Mouse (Mus musculus) spleen, postnatal 36 days (tissue): ENCODE results near the gene Fgfr2.

Source experiments
- DNase-seq, 2 experiments: peaks; one replicate each; pipeline ENCODE4 v3.0.0; 2022; ENCODE audit warnings: low spot score in 2 of 2, mixed read lengths in 1 of 2

Gene Fgfr2

DNA sequence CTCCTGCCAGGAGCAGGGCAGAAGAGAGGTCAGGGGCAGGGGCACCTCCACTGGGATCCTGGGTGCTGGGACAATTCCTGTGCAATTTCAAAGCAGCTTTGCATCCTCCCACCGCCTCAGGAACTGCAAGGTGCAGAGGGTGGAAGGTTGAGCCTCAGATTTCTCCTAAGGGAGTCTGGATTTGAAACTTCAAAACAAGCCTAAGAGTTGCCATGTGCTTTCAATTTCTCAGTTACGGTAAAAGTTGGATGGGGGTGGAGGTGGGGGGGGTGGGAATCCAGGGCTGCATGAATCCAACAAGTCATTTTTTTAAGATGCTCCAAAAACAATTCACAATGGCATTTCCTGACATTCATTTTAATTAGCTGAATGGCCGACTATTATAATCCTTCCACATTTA, 935.7 kb downstream of the Fgfr2 start:
- no peak for DNase-seq

DNA sequence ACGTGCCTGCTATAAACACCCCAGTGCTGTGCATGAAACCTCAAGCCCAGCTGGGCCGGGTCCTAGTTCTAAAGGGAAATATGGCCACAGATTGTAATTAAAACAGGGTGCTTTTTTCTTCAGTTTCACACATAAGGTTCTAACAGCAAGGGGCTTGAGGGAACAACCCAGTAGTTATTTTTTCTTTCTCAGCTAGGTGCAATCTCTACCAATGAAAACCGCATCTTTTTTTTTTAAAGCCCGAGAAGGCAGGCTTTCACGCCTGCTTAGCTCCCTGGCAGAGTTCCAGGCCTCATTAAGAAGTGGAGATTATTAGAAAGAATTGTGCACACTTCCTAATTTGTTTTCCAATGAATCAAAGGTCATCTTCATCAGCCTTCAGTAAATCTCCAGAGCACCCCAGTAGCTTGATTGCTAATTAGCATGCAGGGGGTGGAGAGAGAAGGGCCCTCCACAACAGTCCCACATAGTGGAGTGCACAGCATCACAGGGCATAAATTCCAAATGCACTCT, 939.2 kb downstream of the Fgfr2 start:
- no peak for DNase-seq

DNA sequence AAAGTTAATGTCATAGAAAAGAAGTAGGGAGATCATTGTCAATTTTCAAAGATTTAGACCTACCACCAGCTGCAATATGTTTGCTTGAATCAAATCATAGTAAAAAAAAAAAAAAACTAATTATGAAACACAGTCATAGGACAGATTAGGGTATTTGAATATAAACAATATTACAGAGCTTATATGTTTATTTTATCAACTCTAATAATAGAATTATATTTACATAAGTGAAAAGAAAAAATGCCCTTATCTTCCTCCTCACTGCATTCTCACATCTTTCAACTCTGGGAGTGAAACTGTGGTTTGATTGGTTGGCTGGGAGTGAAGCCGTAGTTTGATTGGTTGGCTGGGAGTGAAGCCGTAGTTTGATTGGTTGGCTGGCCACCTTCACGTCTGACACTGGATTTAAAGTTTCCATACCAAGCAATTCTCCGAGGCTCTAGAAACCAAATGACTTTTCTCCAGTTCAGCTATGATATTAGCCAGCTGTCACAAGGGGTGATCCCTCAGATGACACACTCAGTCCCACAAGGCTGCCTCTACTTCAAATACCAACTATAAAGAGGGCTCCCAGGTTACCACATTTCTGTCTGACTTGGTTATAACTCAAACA, 941.5 kb downstream of the Fgfr2 start:
- DNase-seq: no peak

DNA sequence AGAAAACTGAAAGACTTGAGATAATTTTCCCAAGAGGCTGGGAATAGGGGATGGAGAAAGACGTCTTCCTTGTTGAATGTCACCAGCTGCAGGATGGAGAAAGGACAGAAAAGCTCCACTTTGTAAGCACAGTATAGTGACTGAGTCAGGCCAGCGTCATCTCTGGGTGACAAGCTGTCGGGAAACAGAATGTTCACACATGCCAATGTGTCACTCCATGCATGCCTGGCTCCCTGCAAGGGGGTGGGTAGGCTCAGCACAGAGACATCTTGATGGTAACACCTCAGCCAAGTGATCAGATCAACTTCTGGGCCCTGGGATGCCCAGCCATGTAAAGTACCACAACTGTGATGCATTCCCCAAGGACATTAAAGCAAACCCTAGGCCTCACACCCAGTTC, 942.1 kb downstream of the Fgfr2 start:
- DNase-seq: no peak

DNA sequence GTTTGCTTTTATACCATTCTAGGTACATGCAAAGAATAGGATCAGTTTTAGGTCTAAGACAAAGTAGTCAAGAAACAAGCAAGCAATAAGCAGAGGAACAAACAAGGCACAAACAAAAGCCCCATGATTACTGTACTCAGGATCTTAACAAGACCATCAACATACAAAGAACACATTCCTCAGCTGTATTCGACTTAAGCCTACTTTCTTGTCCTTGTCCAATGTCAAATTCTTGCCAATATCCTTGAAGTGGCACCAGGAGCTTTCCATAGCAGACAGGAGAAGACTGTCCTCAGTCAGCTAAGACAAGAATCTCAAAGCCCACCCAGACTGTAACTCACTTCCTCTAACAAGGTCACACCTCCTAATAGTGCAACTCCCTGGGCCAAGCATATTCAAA, 944.1 kb downstream of the Fgfr2 start:
- DNase-seq: no peak

DNA sequence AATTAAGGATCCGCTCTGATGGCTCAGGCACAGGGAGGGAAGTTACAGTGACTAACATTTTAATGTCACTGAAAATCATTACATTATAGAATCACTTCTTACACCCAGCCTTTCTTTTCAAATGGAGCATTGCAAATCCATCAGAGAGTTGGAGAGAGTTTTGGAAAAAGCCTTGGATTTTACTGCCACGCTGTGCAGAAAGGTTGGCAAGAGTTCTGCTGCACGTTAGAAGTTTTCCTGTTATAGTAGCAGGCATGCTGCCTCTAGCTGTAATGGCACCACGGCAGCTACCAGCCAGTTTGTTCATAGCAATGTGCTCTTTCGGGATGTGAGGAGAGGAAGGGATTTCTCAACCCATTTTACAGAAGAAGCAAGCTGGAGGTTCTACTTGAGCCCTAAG, 948.4 kb downstream of the Fgfr2 start:
- no peak for DNase-seq

DNA sequence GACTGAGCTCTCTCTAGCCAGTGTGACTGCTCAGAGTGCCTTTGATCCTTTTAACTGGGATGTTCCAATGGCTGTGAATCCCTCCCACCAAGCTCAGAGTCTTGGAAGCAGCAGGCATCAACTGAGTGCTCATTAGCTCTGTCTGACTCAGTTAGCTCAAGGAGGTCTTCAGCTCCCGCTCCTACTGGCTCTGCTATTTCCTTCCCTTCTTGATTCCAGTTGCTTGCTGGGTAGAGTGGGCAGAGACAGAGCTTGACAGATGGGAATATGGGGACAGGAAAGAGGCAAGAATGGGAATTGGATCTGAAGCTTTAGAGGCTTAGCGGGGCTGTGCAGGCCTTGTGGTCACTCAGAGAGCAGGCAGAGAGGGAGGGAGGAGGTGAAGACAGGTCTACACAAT, 948.9 kb downstream of the Fgfr2 start:
- no peak for DNase-seq

DNA sequence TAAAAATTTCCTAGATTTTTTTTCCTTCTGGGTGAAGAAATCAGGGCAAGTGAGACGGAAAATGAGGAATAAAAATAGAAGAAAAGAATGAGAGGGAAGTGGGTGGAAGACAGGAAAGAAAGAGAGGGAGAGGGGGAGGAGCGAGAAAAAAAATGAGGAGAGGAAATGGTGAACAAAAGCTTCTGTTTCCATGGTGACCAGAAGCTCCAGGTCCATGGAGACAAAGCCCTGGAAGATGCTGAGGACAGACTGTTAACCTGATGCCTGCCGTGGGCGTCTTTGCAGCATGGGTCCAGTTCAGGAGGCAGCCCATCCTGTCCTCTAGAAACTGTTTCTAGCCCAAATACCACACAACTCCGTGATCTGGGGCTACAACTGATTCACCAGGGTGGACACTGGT, 950.9 kb downstream of the Fgfr2 start:
- DNase-seq: no peak

DNA sequence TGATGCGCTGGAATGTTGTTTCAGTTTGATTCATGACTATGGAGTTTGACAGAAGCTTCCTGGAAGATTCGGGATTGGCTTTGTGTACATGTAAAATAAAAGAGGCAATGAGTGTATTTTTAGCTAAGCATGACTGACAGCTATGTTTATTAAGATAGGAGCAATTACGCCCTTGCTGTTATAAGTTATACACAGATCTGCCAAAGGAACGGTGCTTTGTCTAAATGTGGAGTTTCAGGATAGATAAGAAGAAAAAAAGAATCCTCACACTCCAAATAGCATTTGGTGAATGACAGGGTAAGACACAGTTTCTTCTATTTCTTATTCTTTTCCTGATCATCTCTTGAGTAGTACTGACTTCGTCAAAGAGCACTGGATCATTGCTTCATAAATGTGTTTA, 951.4 kb downstream of the Fgfr2 start:
- DNase-seq: no peak

DNA sequence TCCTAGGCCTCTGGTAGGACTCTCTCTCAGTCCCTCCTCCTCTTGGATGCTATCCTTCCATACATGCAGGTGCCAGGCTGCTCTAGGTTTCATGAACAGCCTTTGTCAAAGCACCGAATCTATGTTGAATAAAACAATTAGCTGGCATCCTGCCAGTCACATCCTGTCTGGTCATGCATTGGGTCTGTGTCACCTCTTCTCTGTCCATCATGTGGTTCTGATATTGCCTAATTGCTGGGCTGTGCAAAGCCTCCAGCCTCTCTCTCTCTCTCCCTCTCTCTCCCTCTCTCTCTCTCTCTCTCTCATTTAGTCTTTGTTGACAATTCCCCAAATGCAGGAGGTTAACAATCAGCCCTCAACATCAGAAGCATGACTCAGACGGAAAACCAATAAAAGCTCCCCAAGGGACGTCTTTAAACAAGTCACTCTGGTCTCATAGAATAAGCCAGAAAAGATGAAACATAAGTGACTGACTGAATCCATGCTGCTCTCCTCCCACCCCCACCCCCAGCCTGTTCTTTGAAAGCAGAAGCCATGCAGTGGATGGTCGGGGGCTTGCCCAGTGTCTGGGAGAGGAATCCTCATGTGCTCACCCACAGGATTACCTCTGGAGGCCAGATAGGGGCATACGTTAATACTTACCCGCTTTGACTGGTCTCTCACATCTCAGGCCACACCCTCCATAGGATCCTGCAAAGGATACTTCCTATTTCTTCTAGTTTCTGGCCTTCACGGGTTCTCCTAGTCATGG, 953.6 kb downstream of the Fgfr2 start:
- no peak for DNase-seq

DNA sequence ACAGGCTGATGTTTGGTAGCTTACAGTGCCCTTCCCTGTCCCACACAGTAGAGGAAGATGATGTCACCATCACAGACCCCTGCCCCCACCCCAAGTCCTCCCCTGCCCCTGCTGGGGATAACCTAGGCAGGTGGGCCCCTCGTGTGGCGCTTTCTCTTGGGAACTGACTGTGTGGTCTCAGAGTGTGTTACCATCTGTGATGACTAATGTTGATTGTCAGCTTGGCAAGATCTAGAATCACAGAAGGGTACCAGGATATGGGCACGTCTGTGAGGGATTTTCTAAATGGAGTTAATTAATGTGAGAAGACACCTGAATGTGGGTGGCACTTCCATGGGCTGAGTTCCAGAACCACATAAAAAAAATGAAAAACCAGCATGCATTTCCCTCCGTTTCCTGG, 955.9 kb downstream of the Fgfr2 start:
- DNase-seq: no peak

DNA sequence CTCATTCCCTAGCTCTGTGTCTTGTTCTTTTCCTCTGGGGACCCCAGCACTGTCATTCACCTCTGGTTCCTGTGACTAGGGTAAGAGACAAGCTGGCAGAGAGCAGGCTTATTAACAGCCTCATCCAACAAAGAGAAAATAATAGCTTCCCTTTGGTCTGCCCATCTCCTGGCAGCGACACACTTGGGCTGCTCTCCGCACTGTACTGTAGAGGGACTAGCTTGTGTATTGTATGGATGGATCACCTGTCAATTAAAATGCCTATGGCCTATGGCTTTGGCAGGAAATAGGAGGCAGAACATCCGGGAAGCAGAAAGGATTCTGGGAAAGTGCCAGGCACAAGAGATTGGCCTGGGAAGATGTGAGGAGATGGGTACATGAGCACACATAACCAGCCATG, 960.9 kb downstream of the Fgfr2 start:
- DNase-seq: no peak

DNA sequence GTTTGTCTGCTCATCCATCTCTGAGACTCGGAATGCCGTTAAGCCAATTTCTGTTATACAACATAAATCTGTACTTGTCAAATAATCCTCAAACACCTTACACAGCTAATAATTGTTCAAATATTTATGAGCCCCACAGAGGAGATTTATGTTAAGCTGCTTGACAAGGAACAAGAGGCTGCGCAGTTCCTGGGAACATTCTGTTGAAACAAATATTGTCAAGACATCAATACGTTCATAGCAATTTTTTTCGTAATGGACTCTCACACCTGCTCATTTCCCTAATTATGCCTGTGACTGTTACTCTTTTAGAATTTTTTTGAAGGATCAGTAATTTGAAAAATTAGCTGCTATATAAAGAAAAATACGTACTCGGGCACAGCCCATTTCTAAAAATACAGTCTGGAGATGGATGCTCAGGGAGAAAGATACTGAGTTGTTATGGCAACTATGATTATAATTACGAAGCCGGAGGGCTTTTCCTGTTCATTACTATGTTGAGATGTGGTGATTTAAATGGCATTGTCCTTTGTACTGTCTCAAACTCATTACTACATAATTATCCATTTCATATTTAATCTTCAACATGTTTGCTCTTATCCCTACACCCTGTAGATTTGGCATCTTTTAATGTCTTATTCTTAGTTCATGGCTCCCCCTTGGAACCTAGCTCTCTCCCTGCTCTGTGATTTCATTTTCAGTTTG, 964.7 kb downstream of the Fgfr2 start:
- no peak for DNase-seq

DNA sequence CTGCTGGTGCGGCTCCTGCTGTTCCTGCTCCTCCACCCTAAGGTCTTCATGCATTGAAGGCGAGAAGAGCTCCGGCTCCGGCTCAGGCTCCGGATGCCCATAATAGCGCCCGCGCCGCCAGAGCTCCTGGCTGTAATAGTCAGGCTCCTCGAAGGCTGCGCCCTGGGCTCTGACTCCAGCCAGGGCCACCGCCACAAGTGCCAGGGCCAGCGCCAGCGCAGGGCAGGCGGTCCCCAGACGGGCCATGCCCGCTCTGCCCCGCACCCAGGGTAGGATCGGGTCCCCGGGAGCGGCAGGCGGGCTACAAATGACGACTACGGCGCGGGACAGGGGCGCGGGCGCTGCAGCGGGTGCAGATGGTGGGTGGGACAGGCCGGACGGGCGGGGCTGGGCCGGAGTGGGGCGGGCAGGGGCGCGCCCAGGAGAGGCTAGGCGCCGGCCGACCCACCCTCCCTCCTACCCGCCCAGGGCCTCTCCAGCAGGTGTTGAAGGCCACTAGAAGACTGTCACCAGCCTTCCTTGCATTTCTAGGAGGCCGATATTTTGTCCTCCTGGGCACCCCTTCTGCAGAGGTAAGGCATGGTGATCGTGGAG, 968.7 kb downstream of the Fgfr2 start, which contains the start of gene Cpxm2:
Gene Cpxm2 (minus strand): TSS at position 372 of the 594 bp plus-strand sequence.
- DNase-seq: no peak

DNA sequence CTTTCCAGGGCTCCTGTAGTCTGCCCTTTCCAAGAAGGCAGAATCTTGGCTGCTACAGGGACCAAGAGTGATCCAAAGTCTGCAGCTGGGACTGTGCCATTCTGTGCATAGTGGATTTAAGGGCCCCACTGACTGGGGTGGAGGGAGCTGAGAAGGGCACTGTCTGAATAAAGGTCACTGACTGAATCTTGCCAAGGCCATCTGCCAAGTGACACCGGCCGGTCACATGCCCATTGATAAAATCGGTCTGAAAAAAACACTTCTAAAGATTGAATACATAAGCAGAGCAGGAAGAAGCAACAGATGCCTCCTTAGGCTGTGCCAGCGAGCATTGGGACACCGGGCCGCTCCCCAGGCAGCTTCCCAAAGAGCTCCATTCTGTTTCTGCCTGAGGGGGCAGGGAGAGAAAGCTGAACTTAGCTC, 969.4 kb downstream of the Fgfr2 start:
- no peak for DNase-seq

DNA sequence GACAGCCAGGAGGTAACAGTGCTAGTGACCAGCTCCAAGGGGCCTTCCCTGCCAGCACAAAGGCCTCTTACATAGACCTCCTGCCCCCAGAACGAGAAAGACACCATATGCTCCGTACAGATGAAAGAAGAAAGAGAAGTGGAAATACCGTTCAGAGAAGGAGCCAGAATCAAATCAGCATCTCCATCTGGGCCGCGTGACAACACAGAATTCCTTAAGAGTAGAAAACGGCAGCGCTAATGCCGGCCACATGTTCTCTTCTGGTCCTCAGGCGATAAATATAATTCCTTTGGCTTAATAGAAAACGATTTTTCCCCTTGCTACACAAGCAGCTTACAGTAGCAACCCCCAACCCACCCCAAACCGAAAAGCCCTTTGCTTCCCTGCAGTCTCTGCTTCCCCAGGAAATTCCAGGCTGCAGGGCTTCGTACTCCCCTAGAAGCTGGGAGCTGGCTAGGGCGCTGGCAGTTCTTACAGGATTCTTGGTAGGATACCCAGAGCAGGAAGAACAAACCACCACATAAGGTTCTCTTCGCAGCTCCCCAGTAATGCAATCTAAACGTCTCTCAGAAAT, 977.8 kb downstream of the Fgfr2 start:
- DNase-seq: no peak

DNA sequence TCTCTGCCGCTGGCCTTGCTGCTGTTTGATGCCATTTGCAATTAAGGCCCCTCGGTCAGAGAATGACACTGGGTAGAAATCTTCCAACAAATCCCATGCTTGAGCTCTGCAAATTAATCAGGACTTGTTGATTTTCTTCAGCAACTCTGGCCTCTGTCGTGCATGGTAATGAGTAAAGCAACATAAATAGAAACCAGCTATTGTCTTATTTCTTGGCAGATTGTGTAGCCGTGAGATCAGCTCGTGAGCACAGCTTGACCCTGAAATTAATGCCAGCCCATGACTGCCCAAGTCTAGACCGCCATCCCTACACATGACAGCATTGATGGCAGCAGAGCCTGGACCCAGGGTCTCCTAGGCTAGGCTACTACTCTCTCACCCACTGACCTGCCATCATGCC, 994.5 kb downstream of the Fgfr2 start:
- DNase-seq: no peak

DNA sequence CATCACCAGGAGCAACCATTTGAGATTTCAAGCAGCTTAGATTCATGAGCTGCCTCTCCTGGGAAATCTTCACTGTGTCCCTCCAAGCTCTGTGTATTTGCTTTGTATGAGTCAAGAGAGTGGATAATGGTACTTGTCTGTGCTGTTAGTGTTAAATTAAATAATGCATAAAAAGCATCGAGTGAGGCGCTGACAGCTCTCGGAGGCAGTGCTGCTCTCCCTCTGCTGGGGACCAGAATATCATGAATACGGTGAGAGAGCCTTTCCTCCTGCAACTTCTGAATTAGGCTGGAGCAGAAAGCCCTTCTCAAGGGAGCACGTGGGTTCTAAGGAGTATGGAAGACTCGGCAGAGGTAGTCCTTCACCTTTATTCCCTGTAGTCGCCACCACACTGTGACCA, 998.2 kb downstream of the Fgfr2 start:
- no peak for DNase-seq

DNA sequence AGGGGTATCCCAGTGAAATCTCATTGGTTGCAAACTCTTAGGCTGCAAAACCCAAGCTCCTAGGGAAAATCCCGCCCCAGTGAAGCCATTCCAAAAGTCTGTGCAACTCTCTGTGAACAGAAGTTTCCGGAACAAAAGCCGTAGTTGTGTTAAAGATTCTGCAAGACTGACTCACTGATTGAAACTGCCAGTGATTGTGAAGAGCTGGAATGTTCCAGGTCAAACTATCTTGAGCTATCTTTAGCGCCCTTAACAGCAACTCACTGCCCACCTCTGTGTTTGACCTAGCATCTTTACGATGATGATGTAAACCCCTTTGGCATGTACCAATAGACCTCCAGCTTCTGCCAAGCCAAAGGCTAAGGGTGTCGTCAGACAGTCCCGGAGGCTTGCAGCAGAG, 999.9 kb downstream of the Fgfr2 start:
- DNase-seq: no peak

DNA sequence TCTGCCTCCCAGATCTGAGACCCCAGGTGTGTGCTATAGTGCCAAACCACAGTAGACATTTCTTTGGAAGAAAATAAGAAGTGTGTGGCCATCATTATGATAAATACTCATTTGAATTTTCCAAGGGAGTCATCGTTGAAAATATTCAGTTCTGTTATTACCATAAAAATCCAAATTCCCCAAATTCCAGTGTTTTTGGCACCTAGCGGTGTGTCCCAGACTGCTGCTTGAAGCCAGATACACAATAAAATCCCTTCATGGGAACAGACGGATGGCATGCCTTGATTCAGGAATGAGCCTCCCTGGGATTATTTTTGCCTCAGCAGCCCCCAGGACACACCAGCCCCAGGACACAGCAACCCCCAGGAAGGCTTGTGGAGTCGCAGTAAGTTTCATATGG, 1003.3 kb downstream of the Fgfr2 start:
- DNase-seq: no peak

DNA sequence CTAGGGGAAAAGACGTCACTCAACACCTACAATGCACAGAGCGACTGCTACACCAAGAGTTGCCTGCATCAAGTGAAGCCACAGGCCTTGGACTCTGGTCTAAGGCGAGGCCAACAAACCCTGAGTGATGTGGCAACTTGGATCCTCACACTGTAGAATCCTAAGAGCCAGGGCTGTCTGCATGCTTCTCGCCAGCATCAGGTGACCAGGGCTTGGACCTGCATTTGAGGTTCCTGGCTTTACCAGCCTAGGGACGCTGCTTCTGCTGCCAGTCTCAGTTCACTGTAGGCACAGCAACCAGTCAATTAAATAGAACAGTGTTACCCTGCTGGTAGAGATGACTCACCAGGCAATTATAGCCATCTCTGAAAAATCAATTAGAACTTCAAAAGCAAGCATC, 1011.4 kb downstream of the Fgfr2 start:
- DNase-seq: no peak

DNA sequence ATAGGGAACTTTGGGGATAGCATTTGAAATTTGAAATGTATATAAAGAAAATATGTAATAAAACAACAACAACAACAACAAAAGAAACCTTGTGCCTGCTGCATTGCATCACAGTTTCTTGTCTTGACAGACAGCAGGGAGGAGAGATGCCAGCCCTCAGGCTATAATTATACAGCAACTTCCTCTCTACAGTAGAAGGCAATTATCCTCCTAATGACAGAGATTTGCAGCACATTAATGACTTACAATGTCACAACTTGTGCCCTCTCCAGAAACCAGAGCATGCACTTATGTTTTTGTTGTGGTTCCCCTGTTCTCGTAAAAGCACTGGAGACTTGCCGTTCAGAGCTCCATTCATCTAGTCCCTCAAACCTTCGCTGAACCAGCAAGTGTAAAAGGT, 1012.8 kb downstream of the Fgfr2 start:
- DNase-seq: no peak
